Mouse (Mus musculus): ENCODE measurements around the gene Asna1.
A peak's percentile ranks its signal among the peaks of the same experiment; 100 is the strongest.

Gene Asna1

DNA sequence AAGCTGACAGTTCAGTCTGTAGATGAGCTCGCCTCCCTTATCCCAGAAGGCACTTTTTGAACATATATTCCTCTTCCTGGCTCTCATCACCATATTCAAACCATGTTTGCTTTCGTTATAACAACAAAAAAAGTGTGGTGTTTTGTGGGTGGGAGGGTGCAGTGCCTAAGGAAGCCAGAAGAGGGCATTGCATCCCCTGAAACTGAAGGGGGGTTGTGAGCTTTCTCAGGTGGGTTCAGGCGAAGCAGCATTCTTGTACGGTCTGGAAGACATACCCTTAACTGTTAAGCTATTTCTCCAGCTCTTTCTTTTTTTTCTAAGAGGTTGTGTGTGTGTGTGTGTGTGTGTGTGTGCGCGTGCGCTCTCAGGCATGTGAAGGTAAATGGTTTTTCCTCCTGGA, 49.6 kb downstream of the Asna1 start:
- DNase-seq (ENCODE audit: low read depth, low spot score), result peak; percentile 90

DNA sequence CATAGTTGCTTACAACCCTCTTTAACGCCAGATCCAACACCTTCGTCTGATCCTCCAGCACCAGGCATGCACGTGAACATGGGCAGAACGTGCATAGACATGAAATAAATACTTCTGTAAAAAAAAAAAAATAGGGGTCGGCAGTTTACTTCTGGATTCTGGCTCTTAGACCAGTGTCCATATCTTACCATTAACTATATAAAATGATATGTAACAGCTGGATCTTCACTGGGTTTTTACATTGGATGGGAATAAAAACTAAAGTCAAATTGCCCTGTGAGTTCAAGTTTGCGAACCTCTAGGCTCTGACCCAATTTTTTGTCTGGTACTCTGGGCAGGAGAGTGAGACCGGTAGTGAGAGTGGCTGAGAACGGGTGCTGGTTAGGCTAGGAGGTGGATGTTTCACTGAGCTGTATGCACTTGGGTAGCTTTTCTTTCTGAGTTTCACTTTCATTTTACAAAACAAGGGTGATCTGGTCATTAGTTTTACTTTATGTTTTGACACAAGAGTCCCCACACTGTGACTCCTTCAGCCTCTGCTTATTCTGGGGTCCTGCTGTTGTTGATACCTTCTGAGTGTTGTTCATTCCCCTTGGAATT, 50.4 kb downstream of the Asna1 start:
- DNase-seq (ENCODE audit: low read depth, low spot score), result peak; percentile 61

DNA sequence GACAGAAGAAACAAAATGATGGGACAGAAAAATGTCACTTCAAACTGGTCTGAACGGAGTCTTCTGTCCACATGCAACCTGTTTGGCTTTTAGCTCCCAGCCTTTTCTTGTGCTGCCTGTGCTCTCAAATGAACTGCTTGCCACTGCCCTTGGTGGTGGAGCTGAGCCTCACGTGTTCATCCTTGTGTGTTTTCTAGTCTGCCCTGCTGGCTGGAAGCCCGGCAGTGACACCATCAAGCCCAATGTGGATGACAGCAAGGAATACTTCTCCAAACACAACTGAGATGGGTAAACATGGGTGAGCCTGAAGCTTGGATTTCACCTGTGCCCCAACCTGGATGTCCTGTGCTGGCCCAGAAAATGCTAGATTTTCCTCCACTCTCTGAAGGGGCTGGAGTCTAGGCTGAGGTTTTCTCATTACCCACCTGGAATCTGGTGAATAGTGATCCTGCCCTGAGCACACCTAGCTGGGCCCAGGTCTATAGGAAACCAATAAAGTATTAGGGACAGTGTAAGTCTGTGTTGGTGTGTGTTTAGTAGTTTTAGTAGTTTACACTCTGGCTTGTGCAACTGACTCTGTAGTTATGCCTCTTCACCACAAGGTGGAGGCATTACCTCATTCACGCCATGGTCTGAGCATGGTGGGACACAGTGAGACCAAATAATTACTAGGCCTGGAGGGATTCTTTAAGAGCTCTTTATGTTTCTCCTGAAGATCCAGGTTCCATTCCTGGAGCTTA, 51.1 kb downstream of the Asna1 start:
- DNase-seq (ENCODE audit: low read depth, low spot score), result peak; percentile 90

DNA sequence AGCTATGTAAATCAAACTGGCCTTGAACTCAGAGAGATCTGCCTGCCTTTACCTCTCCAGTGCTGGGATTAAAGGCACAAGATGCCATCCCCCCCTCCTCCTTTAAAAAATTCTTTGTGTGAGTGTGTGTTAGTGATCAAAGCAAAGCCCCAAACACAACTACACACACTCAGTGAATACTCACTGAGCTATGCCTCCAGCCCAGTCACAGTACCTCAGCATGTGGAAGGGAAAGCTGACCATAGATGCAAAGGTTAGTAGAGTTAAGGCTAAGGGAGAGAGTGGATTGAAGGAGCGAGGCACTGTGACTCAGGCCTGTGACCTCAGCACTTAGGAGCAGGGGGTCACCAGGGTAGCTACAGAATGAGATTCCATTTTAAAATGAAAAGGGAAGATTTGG, 52.0 kb downstream of the Asna1 start:
- DNase-seq (ENCODE audit: low read depth, low spot score), result no peak

DNA sequence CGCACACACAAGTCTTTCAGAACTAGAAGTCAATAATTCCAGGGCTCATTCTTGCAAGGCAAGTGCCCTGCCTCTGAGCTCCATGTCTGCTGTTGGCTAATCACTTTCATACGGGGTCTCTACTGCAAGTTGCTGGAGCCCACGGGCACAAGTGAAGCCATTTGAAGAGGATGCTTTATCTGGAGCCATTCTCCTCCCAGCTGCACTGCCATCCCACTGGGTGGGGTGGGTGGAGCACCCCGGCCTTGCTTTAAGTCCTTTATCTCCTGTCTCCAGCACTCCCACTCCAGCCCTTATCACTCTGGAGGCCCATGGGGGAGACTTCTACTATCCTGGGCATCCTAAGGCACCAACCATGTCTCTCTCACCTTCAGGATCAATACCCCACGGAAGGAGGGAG, 54.2 kb downstream of the Asna1 start:
- DNase-seq (ENCODE audit: low read depth, low spot score), result no peak

DNA sequence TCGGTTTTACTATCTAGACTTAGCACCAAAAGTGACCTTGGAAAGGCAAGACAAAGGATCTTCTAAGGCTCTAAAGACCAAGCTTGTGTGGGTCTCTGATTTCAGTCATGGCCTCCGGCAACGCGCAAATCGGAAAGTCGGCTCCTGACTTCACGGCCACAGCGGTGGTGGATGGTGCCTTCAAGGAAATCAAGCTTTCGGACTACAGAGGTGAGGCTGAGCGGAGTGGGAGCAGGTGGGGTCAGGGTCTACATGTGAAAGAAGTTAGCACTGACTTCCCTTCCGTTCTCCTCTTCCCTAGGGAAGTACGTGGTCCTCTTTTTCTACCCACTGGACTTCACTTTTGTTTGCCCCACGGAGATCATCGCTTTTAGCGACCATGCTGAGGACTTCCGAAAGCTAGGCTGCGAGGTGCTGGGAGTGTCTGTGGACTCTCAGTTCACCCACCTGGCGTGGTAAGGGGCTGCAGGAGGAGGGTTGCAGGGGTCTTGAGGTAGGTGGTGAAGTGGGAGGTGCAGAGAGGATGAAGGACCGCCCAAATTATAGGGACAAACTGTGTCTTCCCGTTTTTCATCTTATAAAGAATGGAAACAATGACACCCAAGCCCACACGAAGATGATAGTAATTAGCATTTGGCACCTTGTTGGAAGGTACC, 54.8 kb downstream of the Asna1 start:
- no peak for DNase-seq (ENCODE audit: low read depth, low spot score)

DNA sequence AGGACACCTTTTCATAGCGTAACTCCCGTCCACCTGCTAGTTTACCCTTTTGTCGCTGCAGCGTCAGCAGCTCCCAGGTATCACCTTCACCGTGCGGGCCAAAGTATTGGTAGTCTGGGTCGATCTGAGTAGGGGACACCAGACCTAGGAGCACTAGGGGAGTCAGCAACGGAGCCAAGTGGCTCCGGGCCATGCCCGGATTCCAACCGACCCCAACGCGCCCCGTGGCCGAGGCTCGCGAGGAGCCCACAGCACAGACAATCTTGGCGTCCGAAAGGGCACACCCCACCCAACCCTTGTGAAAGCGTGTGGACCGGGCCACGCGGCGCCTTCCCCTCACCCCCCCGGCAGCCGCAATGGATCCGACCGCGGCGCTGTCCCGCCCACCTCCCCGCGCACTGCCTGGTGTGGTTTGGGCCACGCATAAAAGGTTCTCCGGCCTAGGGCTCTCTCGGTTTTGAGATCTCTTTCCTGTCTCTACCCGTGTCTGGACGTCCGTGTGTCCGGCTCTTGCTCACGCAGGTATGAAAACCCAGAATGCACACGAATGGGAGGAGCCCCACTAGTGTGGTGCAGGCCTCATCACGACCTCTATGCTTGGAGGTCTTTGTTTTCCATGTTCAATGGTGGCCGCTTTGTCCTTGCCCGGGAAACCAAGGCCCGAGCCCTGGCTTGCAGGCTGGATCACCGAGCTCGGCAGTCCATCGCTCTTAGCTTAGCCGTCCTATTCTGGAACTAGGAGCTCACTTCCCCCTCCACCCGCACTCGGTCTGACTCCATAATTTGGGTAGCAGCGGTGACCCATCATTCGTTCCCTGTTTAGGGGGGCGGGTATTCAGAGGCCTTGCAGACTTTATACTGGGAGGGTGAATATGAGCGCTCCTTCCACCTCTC, 55.6 kb downstream of the Asna1 start, which contains the start of the genes Gm49661, Prdx2 and Rnaseh2a:
Gene Gm49661 (minus strand): TSS at position 193 of the 894 bp plus-strand sequence.
Gene Prdx2 (plus strand): TSS at position 347 of the 894 bp plus-strand sequence.
Gene Rnaseh2a (minus strand): TSS at position 527 of the 894 bp plus-strand sequence.
- DNase-seq (ENCODE audit: low read depth, low spot score), result peak; percentile 75

DNA sequence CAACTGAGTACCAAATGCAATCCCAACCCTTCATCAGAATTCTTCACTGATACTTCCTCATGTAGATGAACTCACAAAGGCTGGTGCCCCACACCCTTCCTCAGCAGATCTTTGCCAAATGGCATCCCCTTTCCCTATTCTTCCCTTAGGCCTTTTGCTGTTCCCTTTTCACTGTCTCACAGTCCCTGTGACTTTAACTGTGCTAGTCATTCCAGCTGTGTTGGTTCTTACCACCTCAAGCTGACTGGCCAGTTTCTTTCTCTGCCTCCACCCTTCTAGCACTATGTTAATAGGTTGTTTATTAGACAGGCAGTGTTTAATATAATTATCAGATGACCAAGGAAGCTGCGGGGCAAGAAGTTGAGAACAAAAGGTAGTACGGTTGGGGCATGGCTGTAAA, 56.4 kb downstream of the Asna1 start:
- no peak for DNase-seq (ENCODE audit: low read depth, low spot score)

All from 3T3-L1 (cell line).